Mouse (Mus musculus) cerebellum, postnatal 25 days (tissue): ENCODE measurements around the gene Fancc.

ENCODE experiments used
- DNase-seq, 2 experiments: peaks; one replicate each; pipeline ENCODE4 v3.0.0; 2021; ENCODE audit warnings: mixed read lengths in 2 of 2

The Fancc gene

DNA sequence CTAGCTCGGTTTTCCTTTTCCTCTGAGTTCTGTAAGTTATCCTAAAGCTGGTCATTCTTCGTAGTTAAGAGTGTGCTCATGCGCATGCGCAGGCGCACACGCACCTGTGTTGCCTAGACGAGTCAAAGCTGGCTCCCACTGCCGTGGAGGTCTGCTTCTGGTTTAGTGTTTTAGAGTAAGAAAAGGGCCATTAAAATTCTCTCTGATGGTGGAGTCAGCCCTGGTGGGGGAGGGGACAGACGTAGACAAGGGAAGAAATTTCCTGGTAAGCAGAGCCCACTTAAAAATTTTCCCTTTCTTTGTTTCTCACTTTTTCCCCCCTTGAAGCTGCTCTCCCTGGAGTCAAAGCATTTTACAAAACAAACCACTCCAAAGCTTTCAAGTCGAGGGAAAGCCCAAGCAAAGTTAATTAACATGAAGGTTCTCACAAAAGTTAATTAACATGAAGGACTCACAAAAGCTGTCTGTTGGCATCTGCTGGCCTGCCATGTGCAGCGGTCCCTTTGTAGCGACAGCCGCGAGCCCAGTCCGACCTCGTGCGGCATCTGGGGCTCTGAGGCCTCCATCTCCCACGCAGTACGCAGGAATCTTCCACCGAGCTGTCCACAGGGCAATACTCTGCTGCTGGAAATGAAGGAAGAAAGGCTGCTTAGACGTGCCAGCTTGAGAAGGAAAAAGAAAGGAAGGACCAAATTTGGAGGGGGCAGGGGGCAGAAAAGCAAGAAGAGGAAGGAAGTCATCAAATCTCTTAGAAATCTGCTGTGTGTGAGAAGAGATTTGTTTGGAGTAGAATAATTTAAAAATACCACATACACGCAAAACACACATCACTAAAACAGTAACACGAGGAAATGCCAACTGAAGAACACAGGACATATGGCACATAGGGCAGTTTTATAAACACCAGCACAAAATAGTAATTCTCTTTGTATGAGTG lies at the start of gene Fancc:
Gene Fancc (minus strand): TSS at position 633 of the 937 bp plus-strand sequence.
- no peak for DNase-seq

DNA sequence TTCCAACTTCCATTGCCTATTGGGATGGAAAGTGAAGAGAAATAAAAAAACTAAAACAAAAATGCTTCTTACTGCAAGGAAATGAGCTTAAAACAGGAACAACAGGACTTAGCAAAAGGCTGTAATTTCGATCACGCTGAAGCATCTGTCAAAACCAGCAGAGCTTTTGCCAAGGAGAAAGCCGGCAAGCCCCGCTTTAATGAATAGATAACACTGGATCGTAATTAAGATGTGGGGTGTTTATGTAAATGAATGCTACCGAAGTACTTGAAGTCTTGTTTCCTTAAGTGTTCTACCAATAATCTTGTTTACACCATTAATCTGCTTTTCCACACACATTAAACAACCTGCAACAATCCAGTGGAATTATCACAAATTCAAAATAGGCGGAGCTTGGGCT lies 48.2 kb upstream of the Fancc start:
- no peak for DNase-seq

DNA sequence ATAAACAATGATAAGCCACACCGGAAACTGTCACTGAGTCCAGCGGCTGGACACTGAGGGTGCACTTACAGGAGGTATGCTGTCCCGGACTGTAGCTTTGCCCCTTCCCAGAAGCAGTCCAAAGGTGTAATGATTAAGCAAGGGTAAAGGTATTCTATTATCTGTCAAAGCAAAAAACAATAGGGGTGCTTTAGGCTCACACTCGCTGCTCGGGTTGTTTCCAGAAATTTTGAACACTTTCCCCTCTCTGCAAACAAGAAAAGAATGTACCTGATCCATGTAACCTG lies 47.8 kb upstream of the Fancc start:
- no peak for DNase-seq

DNA sequence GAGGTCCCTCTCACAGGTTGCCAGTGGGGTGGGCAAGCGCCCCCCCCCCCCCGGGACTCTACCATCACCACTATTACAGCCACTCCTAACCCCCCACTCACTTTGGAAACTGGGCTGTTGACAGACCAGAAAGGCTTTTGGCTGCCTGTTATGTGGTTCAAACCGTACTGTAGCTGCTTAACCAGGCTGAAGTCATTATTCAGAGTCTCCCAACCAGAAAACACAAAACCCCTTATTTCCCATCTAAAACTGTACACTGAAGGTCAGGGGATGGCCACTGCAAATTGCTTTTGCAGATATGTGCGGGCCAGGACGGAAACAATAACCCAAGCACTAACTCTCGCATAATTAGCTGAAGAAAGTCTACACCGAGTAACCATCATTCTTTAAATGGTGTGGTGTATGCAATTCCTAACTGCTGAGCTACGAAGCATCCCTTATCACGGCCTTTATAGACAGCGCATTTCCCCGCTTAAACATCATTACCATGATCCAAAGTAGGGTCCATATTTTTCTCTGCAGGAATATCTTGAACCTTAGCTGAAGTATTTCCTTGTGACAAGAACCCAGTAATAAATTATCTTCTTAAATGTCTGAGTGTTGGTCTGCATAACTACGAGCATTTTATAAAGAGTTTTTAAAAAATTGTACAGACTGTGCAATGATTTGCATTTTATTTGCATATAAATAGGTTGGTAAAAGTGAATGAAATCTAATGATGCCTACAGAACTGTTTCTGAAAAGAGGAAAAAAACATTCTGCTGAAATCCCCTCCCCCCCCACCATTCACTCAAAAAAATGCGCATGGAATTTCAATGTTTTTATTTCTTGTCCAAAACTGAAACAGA lies 47.3 kb upstream of the Fancc start:
- DNase-seq = no peak

DNA sequence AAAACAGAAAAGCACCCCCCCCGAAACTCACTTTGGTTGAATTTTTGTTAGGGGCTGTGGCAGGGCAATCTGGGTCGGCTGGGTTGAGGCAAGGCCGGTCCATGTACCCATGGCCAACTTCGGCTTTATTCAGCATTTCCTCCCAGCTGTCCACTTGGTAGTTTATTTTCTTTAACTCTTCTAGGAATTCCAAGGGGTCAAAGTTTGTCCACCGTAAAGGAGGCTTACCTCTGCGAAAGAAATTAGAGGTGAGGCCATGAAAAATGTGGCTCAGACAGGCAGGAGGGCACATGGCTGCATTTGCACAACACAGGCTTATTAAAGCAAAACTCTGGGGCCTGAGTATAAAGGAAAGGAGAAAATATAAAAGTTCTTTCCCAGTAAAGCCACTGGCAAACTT lies 46.4 kb upstream of the Fancc start:
- DNase-seq = no peak

DNA sequence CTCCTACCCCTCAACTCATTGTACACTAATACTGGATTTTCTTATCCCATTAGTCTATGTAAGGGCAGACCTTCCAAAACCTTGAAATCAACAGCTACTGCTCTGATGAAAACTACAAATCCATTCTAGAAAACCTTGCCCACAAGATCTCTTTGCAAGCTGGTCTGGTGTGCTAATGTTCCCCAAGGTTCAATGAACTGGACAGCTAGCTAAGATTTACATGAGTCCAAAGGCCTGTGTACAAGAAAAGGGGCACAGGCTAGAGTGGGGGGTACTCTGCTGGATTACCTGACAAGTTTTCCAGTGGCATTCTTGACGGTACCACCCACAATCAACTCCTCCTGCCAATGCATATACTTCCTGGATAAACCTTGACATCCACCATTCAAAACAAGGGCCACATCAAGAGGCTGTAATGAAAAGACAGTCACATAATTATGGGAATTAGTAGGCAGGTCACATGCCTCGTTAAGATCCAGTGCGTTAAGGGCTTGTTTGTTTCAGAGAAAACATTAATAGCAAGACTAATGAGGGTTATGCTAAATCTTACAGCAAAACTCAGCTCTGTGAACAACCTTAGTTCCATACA lies 45.8 kb upstream of the Fancc start:
- no peak for DNase-seq

DNA sequence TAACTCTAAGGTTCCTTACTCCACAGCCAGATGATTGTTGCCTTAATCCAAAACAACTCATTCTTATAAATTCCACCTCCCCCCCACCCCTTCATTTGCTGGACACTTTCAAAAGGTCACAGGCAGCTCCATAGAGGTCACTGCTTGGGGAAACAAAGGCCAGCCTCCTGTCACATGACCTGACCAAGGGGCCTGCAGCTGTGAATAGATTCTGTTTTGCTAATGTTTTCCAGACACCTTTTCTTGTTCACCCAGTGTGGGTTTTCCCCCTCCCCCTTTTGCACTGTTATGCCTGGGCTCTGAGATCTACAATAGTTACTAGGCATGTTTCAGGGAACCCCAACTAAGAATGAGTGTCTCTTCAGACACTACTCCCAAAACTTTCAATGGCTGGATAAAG lies 44.4 kb upstream of the Fancc start:
- no peak for DNase-seq

DNA sequence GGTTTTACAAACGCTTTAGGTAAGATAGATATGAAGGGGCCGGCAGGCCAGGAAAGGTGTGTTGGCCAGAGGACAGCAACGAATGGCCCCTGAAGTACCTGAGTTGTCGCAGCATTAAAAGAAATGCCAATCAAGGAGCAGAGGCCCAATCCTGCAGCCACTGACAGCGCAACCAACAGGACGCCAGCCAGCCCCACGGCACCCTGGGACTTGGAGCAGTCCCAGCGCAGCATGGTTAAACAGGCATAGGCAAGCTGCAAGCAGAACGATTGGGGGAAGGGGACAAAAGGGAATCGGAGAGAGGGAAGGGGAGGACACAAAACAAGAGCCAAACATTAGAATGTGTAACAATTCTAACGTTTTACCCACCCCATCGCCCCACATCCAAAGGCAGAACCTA lies 43.5 kb upstream of the Fancc start:
- peak; percentile 57 to 70 for DNase-seq

DNA sequence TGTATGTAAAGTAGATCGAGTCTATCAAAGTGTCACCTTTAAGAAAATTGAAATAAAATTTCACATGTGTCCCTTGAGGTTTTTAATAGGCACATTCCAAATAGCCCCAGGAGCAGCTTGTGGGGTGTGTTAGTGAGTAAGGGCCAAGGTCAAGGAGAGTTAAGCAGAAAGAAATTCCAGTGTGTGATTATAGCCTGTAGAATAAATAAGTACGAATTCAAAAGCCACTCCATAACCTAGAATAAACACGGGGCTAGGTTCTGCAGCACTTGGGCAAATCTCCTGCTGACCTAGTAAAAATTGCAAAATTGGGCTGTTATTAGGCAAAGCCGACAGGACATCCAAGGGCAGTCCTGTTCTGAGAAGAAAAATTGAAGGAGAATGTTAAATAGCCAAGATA lies 37.9 kb upstream of the Fancc start:
- DNase-seq = no peak

DNA sequence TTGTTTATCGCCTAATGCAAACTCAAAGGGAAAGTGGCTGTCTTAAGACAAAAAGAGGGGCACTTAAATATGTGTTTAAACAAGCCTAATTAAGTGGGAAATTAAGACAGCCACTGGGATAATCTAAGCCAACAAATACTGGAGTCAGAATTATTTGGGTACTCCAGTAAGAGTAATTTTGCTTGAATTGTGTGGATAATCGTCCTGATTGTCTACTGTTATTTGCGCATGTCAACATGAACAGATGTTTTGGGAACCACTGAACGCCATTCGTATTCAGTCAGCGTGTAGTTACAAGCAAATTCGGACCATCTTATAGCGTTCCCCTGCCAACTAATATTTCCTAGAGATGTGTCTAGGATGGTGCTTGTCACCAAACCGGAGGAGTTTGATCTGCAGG lies 33.8 kb upstream of the Fancc start:
- DNase-seq = no peak

DNA sequence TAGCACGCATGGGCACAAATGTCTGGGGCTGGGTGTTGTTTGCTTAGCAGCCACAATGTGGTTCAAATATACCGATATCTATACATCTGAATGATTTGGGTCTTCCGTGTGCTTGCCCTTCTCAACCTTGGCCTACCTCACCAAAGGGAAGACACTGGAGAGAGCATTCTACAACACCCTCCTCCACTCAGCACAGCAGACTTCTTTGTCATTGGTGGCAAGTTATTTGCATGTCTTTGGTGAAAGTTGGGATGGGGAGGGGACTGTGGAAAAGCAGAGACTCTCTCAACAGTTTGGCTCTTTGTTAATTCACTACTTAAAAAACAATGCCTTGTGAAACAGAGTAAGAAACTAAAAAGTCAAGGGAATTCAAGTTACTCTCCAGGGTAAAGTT lies 33.3 kb upstream of the Fancc start:
- DNase-seq = no peak

DNA sequence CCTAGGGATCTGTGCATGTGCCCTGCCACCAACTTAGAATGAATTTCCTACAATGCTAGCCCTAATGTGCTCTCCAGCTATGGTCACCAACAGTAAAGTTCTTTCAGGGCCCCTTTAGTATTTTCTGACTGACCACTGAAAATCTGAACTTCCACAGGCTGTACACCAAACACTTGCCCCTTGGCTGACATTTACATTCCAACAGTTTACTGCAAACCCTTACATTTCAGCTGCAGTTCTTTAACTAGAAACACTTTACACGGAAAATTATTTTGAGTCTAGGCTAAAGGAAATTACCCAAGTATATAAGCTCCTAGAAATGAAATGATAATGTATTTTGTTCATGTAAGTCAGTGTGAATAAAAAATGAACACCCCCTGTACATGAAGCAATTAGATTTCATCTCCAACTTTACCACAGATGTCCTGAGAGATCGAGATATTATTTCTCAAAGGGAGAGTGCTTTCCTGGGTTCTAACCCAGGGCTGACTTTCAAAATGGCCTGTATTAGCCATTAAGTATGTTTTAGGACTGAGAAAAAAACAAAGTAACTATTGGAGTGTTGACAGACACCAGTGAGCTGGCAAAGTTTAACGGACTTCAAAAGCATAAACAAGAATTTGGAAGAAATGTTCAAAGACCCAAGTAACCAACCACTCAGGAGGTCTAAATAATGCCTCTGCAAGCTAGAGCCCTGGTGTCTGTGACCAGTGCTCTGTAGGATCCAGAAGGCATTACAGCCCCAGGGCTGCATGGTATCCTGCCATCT lies 32.7 kb upstream of the Fancc start:
- no peak for DNase-seq

DNA sequence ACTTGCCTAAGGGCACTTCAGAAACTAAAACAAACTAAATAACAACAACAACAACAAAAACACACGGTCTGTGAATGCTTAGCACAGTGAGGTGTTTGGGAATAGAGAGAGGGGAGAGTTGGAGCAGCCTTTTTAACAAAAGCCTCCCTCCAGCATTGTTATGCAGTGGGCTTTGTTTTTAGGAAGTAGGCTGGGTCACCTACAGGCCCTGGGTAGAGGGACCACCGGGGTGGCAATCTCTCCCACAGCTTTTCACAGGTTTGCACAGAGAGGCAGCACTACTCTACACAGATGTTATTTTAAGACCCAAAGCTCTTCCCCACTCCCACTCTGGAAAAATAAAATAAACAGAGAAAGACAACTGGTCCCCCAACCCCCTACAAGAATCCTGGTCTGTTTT lies 31.8 kb upstream of the Fancc start:
- DNase-seq = no peak

DNA sequence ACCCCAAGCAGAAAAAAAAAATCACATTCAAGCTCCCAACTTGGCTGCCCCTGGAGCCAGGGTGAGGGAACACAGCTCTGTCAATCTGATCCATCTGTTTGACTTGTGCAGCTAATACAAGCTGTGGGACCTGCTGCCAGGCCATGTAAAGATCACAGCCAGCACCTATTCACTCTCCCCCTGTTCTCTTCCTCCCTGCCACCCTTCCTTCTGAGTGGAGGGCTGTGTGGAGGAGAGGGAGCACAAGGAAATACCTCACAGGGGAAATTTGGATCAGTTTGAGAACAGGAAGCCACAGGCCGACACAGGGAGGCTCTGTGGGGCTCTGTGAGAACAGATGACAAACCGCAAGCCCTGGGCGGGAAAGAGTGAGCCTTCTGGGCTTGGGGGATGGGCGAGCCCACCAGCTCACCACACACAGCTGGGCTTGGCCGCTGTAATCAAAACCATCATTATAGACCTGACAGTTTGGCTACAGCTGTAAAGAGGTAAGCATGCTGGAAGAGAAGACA lies 31.1 kb upstream of the Fancc start:
- DNase-seq = peak; percentile 37 to 45

DNA sequence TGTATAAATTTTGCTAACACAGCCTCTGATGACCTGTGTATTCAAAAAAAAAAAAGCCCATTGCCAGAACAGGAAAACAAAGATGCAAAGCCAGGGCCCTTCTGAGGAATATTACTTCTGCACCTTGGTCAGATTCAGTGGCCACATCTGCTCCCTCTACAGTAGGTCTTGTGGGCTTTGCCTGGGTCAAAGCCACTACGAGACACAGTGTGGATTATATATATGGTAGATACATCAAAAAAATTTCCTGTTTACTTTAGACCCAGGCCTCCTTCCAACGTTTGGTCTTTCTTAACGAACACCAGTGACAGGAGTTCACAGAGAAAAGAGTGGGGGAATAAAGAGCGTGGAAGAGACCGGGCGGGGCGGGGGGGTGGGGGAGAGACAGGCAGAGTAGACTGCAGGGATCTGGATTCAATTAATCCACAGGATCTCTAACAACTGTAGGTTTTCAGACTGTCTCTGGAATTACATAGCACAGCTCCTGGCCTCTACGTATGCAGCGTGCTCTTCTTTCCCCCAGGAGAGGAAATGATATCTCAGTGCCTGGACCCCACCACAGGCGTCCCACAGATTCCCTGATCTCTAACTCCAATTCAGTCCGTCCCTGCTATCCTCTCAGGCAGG lies 28.6 kb upstream of the Fancc start:
- DNase-seq = no peak

DNA sequence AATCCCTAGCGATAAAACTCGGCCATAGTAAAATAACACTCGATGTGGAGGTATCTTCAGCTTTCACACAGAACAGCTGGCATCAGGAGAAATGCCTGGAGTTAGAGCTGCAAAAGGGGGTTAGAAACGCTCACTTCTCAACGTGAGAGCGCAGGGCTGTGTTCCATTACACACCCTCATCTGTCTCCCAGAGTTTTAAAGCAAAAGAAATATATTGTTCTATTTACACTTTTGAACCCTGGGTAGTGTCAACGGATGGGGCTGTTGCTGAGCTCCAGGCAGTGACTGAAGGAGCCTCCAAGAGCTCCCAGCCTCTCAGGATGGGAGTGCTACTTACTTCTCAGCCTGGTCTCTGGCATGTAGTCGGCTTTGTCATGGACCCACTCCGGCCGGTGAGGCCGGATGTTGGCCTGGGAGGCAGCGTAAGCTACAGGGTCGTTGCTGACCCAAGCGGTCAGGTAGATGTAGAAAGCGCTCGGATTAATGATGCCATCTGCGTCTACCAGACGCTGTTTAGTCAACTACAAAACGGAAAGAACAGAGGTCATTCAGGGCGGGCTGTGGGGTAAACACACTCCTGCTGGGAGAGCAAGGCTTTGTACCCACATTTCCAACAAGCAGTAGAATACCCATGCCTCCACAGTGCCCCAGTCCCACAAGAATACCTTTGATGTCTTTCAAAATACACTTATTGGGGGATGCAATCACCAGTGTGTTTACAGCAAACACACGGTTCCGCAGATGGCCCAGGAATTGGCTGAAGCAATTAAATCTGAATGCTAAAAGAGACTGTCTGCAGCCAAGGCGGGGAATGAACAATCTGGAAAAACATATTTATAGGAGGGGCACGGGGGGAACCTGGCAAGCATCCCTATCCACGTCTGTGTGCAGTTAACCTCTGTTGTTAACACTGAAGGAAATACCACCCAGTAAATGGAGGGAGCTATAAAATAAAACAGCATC lies 27.8 kb upstream of the Fancc start:
- peak; percentile 57 to 71 for DNase-seq

DNA sequence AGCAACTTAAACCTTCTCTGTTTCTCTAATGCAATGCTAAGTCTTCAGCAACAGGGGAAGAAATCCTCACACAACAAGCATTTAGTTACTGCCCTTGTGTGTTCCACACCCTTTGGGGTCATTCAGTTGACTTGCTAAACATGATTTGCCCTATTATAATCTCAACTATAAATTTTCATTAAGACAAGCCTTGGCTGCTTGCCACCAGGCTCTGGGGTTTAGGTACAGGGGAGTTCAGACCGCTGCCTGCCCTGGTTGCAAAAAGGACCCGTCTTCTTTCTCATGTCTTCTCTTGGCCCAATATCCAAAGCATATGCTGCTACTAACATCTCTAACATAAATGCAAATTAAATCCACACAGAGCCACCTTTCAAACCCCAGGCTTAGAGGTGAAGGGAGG lies 27.0 kb upstream of the Fancc start:
- no peak for DNase-seq

DNA sequence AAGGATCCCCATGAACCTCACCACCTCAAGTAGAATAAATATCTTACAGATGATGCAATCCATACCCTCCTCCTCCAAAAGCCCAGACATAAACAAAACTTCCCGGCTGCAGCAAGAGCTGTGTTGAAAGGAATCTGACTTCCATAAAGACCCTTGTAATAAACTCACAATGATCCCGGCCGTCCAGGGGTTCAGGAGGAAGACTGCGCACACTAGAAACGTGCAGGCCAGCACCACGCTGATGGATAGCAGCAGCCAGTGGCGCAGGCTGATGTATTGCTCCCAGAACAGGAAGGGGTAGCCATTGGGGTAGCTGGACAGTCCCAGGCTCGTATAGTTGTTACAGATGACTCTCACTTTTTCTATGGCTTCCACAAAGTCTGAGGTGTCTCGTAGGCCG lies 25.8 kb upstream of the Fancc start:
- DNase-seq = no peak

DNA sequence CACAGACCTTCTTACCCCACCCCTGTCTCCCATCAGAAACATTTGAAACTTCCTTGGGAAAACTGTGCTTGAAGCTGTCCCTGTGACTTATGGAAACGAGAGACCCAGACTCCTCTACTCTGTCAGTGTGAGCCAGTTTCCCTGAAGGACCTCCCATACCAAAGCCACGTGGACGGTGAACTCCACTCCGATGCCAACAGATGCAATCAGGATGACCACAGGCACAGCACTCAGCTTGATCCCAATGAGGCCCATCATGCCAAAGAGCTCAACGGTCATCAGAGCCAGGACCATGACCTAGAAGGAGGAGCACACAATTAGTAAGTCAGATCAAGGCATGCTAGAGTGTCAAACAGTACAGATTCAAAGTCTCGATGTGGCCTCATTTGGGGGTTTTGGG lies 23.0 kb upstream of the Fancc start:
- no peak for DNase-seq

DNA sequence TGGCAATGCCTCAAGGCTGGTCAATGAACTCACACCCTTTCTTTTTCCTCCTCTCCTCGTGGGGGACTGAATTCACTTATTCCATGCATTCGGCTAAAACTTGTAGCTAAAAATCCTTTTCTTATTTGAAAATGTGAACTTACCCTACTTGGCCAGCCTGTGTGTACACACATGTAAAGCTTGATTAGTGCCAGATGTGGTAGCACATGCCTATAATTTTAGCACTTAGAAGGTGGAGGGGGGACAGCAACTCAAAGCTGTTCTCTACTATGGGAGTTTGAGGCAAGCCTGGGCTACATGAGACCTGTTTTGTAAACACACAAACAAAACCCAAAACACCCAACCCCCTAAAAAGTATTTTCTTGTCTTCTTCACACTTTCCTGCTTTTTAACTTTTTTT lies 19.5 kb upstream of the Fancc start:
- no peak for DNase-seq

DNA sequence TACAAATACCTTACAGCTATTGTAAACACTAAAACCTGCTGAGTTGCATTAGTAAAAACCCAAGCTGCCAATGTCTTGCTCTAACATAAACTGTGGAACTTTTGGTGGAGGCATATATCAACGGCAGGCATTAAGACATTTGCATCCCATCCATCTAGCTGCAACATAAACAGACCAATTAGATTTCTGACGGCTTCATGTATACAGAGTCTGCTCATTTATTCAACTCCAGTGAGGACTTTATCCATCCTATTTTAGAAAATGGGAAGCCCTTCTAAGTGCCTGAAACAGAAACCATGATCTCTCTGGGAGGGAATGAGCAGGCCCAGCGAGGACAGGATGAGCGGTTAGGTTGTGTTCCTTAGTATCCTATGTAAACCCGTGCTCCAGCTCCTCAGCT lies 18.5 kb upstream of the Fancc start:
- no peak for DNase-seq
